Mouse (Mus musculus) kidney, adult 2 months (tissue): ENCODE data around the gene Ccr7.

Experiments
- CTCF ChIP-seq: fragments of 200-500 bp; conservative IDR thresholded peaks from 2 replicates; pipeline ENCODE4 v1.5.1; 2011; ENCODE audit warnings: low read depth, mild to moderate bottlenecking, control low read depth, low read length, moderate library complexity, mixed read lengths; ENCODE audit not compliant: insufficient read depth, insufficient read length
- POLR2A ChIP-seq: fragments of 200-500 bp; IDR thresholded peaks from one replicate; pipeline ENCODE4 v1.6.1; 2011; ENCODE audit warnings: low read depth, low read length, control low read depth

- TF ChIP-seq POLR2A = no peak
- no peak for TF ChIP-seq CTCF
These were observed 2.3 kb downstream of the Ccr7 start for GRCm38 (mm10) chr11:99152323-99153144.
